Mouse (Mus musculus) embryo, embryonic 10 days (tissue): Measurements from ENCODE around the gene Ccdc172.
A peak's percentile ranks its signal among the peaks of the same experiment; 100 is the strongest.

ENCODE experiments used
- DNase-seq: peaks from one replicate; pipeline ENCODE4 v3.0.0-alpha.2; 2015; ENCODE audit warnings: low spot score

Gene Ccdc172

GRCm38 (mm10) chr19:58511818-58512217 lies at the start of gene Ccdc172:
Gene Ccdc172 (plus strand): TSS chr19:58511993.
- DNase-seq, result no peak

GRCm38 (mm10) chr19:58463755-58464154 lies 48.0 kb upstream of the Ccdc172 start:
- no peak for DNase-seq

GRCm38 (mm10) chr19:58468331-58468730 lies 43.5 kb upstream of the Ccdc172 start:
- no peak for DNase-seq

- DNase-seq, result peak; percentile 94
Observed at GRCm38 (mm10) chr19:58469421-58469820, 42.4 kb upstream of the Ccdc172 start.

GRCm38 (mm10) chr19:58474251-58474650 lies 37.5 kb upstream of the Ccdc172 start:
- no peak for DNase-seq

GRCm38 (mm10) chr19:58482373-58482977 lies 29.3 kb upstream of the Ccdc172 start:
- DNase-seq, result no peak

GRCm38 (mm10) chr19:58486686-58487085 lies 25.1 kb upstream of the Ccdc172 start:
- no peak for DNase-seq

GRCm38 (mm10) chr19:58497106-58497505 lies 14.7 kb upstream of the Ccdc172 start:
- DNase-seq, result no peak

- DNase-seq, result no peak
Observed at GRCm38 (mm10) chr19:58499420-58499966, 12.3 kb upstream of the Ccdc172 start.

- peak; percentile 30 for DNase-seq
Observed at GRCm38 (mm10) chr19:58500049-58500448, 11.7 kb upstream of the Ccdc172 start.

- DNase-seq, result no peak
Observed at GRCm38 (mm10) chr19:58521696-58522095, 9.9 kb downstream of the Ccdc172 start.

- no peak for DNase-seq
Observed at GRCm38 (mm10) chr19:58523736-58524394, 12.1 kb downstream of the Ccdc172 start.

- no peak for DNase-seq
Observed at GRCm38 (mm10) chr19:58525457-58526239, 13.9 kb downstream of the Ccdc172 start.

- DNase-seq, result no peak
Observed at GRCm38 (mm10) chr19:58533077-58533476, 21.3 kb downstream of the Ccdc172 start.

- DNase-seq, result no peak
Observed at GRCm38 (mm10) chr19:58536691-58537090, 24.9 kb downstream of the Ccdc172 start.

- no peak for DNase-seq
Observed at GRCm38 (mm10) chr19:58540396-58540795, 28.6 kb downstream of the Ccdc172 start.

GRCm38 (mm10) chr19:58548367-58548766 lies 36.6 kb downstream of the Ccdc172 start:
- DNase-seq, result no peak

GRCm38 (mm10) chr19:58550489-58550888 lies 38.7 kb downstream of the Ccdc172 start:
- no peak for DNase-seq

- DNase-seq, result no peak
Observed at GRCm38 (mm10) chr19:58550916-58551315, 39.1 kb downstream of the Ccdc172 start.

GRCm38 (mm10) chr19:58554974-58555373 lies 43.2 kb downstream of the Ccdc172 start:
- no peak for DNase-seq

GRCm38 (mm10) chr19:58558352-58558751 lies 46.6 kb downstream of the Ccdc172 start:
- peak; percentile 26 for DNase-seq

- no peak for DNase-seq
Observed at GRCm38 (mm10) chr19:58562301-58562815, 50.6 kb downstream of the Ccdc172 start.
